Mouse (Mus musculus) lung, adult 2 months (tissue): ENCODE data around the gene Arhgap19. TPM values are rescaled to one million over a fixed set of nuclear protein-coding genes. Genes with fewer than 3 reads are reported as not detected.

Experiments
- DNase-seq: peaks from one replicate; pipeline ENCODE4 v3.0.0; 2022
- H3K4me1 ChIP-seq: fragments of 200-500 bp; 2 replicates; pipeline ENCODE4 v1.6.1; 2011; ENCODE audit warnings: low read length; ENCODE audit not compliant: control insufficient read depth, insufficient read depth
- H3K4me3 ChIP-seq: fragments of 200-500 bp; replicated peaks from 2 replicates; pipeline ENCODE3; 2011; ENCODE audit warnings: low read depth, mild to moderate bottlenecking, control low read depth, low read length; ENCODE audit errors: extremely low read depth
- CTCF ChIP-seq: fragments of 200-500 bp; IDR thresholded peaks from 2 replicates; pipeline ENCODE4 v1.5.1; 2011; ENCODE audit warnings: mild to moderate bottlenecking, low read length, control low read depth; ENCODE audit not compliant: insufficient read depth
- POLR2A ChIP-seq: fragments of 200-500 bp; IDR thresholded peaks from 2 replicates; pipeline ENCODE4 v1.6.1; 2011; ENCODE audit warnings: low read depth, mild to moderate bottlenecking, control low read depth, low read length, borderline replicate concordance; ENCODE audit errors: extremely low read depth
- WGBS: fragments of 180-500 bp; shearing (Covaris S2); methylation state at CpG from one replicate; pipeline ENCODE4 v1.1.7; 2018; 5-methylcytosine and 5-hydroxymethylcytosine counted together
- polyA plus RNA-seq: library from polyadenylated mRNA; depleted of rRNA; stranded (reverse); fragments of >200 nt; gene quantifications from 2 replicates; pipeline ENCODE4 v1.2.3, GENCODE M21; 2012

The Arhgap19 gene
- polyA plus RNA-seq, 1 experiment, result 2.2 TPM

- TF ChIP-seq POLR2A, result no peak
- no peak for TF ChIP-seq CTCF
- Histone ChIP-seq H3K4me1 (0 out of 2 replicates have a peak, but pooled peaks cover 4% of the 10 kb centered on the region), H3K4me3 (no peak overlapping the region)
- WGBS, result 89% methylated on average over 13 of the region's 13 CpGs
- DNase-seq, result no peak
These were observed 30.8 kb upstream of the Arhgap19 start for GRCm38 (mm10) chr19:41832501-41833201.

GRCm38 (mm10) chr19:41831718-41832391 lies 30.0 kb upstream of the Arhgap19 start:
- DNase-seq, result no peak
- Histone ChIP-seq H3K4me3 (no peak overlapping the region), H3K4me1 (0 out of 2 replicates have a peak, but pooled peaks cover 4% of the 10 kb centered on the region)
- TF ChIP-seq POLR2A (no peak), CTCF (no peak)
- WGBS, result 60% methylated on average over 14 of the region's 14 CpGs

- no peak for DNase-seq
- TF ChIP-seq POLR2A (no peak), CTCF (no peak)
- Histone ChIP-seq H3K4me3 (peak overlapping the region; percentile 98), H3K4me1 (0 out of 2 replicates have a peak, but pooled peaks cover 4% of the 10 kb centered on the region)
- WGBS, result 3% methylated on average over 19 of the region's 19 CpGs
These were observed 29.3 kb upstream of the Arhgap19 start for GRCm38 (mm10) chr19:41831101-41831570.

GRCm38 (mm10) chr19:41830106-41831031 lies 28.5 kb upstream of the Arhgap19 start:
- DNase-seq, result peak; percentile 54
- H3K4me1 ChIP-seq, result 0 out of 2 replicates have a peak, but pooled peaks cover 4% of the 10 kb centered on the region
- no peak for TF ChIP-seq CTCF
- peak; percentile 5; the same call in 1 of the 2 replicates for TF ChIP-seq POLR2A
- peak overlapping the region; percentile 98 for H3K4me3 ChIP-seq
- under 1% methylated on average over 101 of the region's 112 CpGs for WGBS

GRCm38 (mm10) chr19:41829381-41830105 lies 27.7 kb upstream of the Arhgap19 start, which contains the start of gene Frat1:
Frat1 (plus strand) TSS chr19:41829970.
- 0 out of 2 replicates have a peak, but pooled peaks cover 4% of the 10 kb centered on the region for H3K4me1 ChIP-seq
- H3K4me3 ChIP-seq, result peak within 1 kb of the TSS; percentile 98
- under 1% methylated on average over 38 of the region's 39 CpGs for WGBS
- TF ChIP-seq POLR2A, result peak; percentile 54; the same call in 1 of the 2 replicates
- no peak for TF ChIP-seq CTCF
- DNase-seq, result peak; percentile 94

- no peak for DNase-seq
- TF ChIP-seq POLR2A (no peak), CTCF (no peak)
- WGBS, result 59% methylated on average over 3 of the region's 3 CpGs
- no peak overlapping the region for H3K4me3 ChIP-seq
- 0 out of 2 replicates have a peak, but pooled peaks cover 4% of the 10 kb centered on the region for H3K4me1 ChIP-seq
These were observed 27.1 kb upstream of the Arhgap19 start for GRCm38 (mm10) chr19:41828941-41829340.

- TF ChIP-seq CTCF, result no peak
- TF ChIP-seq POLR2A, result no peak
- no peak for DNase-seq
- WGBS, result 44% methylated on average over 3 of the region's 3 CpGs
- Histone ChIP-seq H3K4me3 (no peak overlapping the region), H3K4me1 (0 out of 2 replicates have a peak, but pooled peaks cover 4% of the 10 kb centered on the region)
These were observed 24.7 kb upstream of the Arhgap19 start for GRCm38 (mm10) chr19:41826529-41826928.

- Histone ChIP-seq H3K4me3 (no peak overlapping the region), H3K4me1 (peaks cover 2% of the 10 kb centered on the region; the same call in 1 of the 2 replicates)
- DNase-seq, result no peak
- WGBS, result 80% methylated on average over 5 of the region's 5 CpGs
- TF ChIP-seq POLR2A, result no peak
- TF ChIP-seq CTCF, result no peak
These were observed 23.1 kb upstream of the Arhgap19 start for GRCm38 (mm10) chr19:41824950-41825349.
